Mouse (Mus musculus): Measurements from ENCODE around the gene Gm15140.
"Not testable (repeated sequence)": the region's sequence is repeated elsewhere in the genome, so short reads cannot be mapped to it uniquely, and the experiment has no call there.

Gm15140 gene

DNA sequence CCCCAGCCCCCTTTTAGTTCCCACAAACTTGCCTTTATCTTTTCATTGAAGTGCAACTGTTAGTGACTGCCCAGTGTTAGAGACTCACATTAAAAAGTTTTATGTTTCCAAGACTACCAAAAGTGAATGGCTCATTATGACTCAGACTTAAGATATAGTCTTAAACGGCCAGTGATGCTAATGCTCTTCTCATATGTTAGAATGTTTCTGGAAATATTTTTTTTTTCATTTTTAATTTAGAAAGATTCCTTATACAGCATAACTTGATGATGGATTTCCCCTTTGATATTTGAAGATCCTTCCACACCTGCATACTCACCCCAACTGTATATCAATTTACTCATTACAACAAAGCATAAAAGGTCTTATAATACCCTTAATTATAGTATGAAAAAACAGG is at the start of gene Gm15140:
Gm15140 (minus strand) TSS at position 101 of the 400 bp plus-strand sequence.
- not testable (repeated sequence) for DNase-seq (ENCODE audit: low spot score)

Measured in ovary, postnatal 36 days (tissue).